12 mouse cellular contexts compared by ENCODE assay signal in genomic region chr7:44999753-45000152, GRCm38 (mm10). TPM values are rescaled to one million over a fixed set of nuclear protein-coding genes. Genes with fewer than 3 reads are reported as not detected.
DNase-seq lines count a peak whose midpoint lies in the region; ATAC-seq lines count a peak whose summit lies in the region.
"Had no signal": no experiment of that assay in that cellular context is flagged by ENCODE, and none has a peak within 500 bp of the region (broad histone marks: within the 10 kb centered on the region; RNA-seq: fewer than 3 reads in every experiment).

No protein-coding gene starts in this region.

- H3K9ac ChIP-seq in limb, embryonic 12.5 days (replicated peaks), result no peak overlapping the region
- no peak overlapping the region for H3K9ac ChIP-seq in neural tube, embryonic 13.5 days
- H3K9ac ChIP-seq: midbrain, embryonic 12.5 days had no signal

- no peak for ATAC-seq in limb, embryonic 12.5 days (ENCODE audit: insufficient number of reproducible peaks, insufficient read depth, low FRiP score, low TSS enrichment, low read depth)
- no peak for ATAC-seq in neural tube, embryonic 13.5 days (ENCODE audit: low read depth)
- ATAC-seq: forebrain, embryonic 14.5 days had no signal

- H3K4me3 ChIP-seq in limb, embryonic 12.5 days (replicated peaks), result peak overlapping the region; percentile 19; the same call in 1 of the 2 replicates
- H3K4me3 ChIP-seq in limb, embryonic 10.5 days, result no peak overlapping the region
- H3K4me3 ChIP-seq in neural tube, embryonic 13.5 days, result no peak overlapping the region
- H3K4me3 ChIP-seq: midbrain, embryonic 12.5 days had no signal

- peak; percentile 40 for DNase-seq in adrenal gland, postnatal 14 days
- DNase-seq in adrenal gland, adult 2 months, result no peak
- DNase-seq in limb, embryonic 10.5 days (ENCODE audit: low spot score), result no peak
- DNase-seq in kidney, postnatal 25 days, result peak; percentile 44 to 67
- DNase-seq in layer of hippocampus, postnatal 14 days (ENCODE audit: low spot score in 2 of 2), result no peak
- no peak for DNase-seq in spleen, postnatal 36 days (ENCODE audit: low spot score in 2 of 2)
- DNase-seq: adrenal gland, postnatal 25 days; cerebellum, adult 9-11 months had no signal

- peak overlapping the region; percentile 94; the same call in 1 of the 2 replicates for H3K4me2 ChIP-seq in limb, embryonic 12.5 days
- peak overlapping the region; percentile 79 for H3K4me2 ChIP-seq in neural tube, embryonic 13.5 days
- H3K4me2 ChIP-seq: midbrain, embryonic 12.5 days had no signal

- H3K36me3 ChIP-seq in limb, embryonic 12.5 days, result peaks cover 72% of the 10 kb centered on the region
- peaks cover 69% of the 10 kb centered on the region for H3K36me3 ChIP-seq in limb, embryonic 10.5 days
- H3K36me3 ChIP-seq in neural tube, embryonic 13.5 days, result peaks cover 50% of the 10 kb centered on the region

- peaks cover 37% of the 10 kb centered on the region for H3K4me1 ChIP-seq in limb, embryonic 12.5 days (replicated peaks)
- H3K4me1 ChIP-seq in limb, embryonic 10.5 days, result peaks cover 44% of the 10 kb centered on the region
- peaks cover 36% of the 10 kb centered on the region for H3K4me1 ChIP-seq in neural tube, embryonic 13.5 days (replicated peaks)

- H3K27ac ChIP-seq in limb, embryonic 12.5 days, result no peak overlapping the region
- H3K27ac ChIP-seq in limb, embryonic 10.5 days, result no peak overlapping the region
- no peak overlapping the region for H3K27ac ChIP-seq in neural tube, embryonic 13.5 days (replicated peaks)

- WGBS in limb, embryonic 12.5 days, result 78% methylated on average over 11 of the region's 11 CpGs
- 83% methylated on average over 11 of the region's 11 CpGs for WGBS in limb, embryonic 10.5 days
- 81% methylated on average over 11 of the region's 11 CpGs for WGBS in neural tube, embryonic 13.5 days

- H3K27me3 ChIP-seq in limb, embryonic 12.5 days, result no peaks in the 10 kb centered on the region
- no peaks in the 10 kb centered on the region for H3K27me3 ChIP-seq in limb, embryonic 10.5 days (ENCODE audit: low read depth, poor library complexity, severe bottlenecking)
- H3K27me3 ChIP-seq in neural tube, embryonic 13.5 days, result no peaks in the 10 kb centered on the region
- H3K27me3 ChIP-seq: midbrain, embryonic 12.5 days had no signal

- H3K9me3 ChIP-seq in limb, embryonic 12.5 days, result no peaks in the 10 kb centered on the region
- no peaks in the 10 kb centered on the region for H3K9me3 ChIP-seq in limb, embryonic 10.5 days (replicated peaks)
- H3K9me3 ChIP-seq in neural tube, embryonic 13.5 days, result no peaks in the 10 kb centered on the region
- H3K9me3 ChIP-seq: midbrain, embryonic 12.5 days had no signal

RNA-seq across cellular contexts. Expression of gene Bcl2l12, which starts 1.2 kb away (rescaled TPM):
- 16.1 and 16.6 TPM in 2 replicates for total RNA-seq in adrenal gland, postnatal 14 days (2021)
- total RNA-seq in adrenal gland, adult 2 months (2021), result 10 to 100 TPM; 20.1 to 20.3 TPM
- 40.4 and 50.3 TPM in 2 replicates for polyA plus RNA-seq in adrenal gland, adult 2 months (2012; rRNA removed)
- polyA plus RNA-seq in limb, embryonic 12.5 days (2016; fragmentation: Nextera tagmentation; extraction: Ambion mirVana), result 87.3 and 96.8 TPM in 2 replicates
- polyA plus RNA-seq in limb, embryonic 10.5 days (2016; fragmentation: Nextera tagmentation; extraction: Ambion mirVana), result 89.7 and 92.2 TPM in 2 replicates
- polyA plus RNA-seq in neural tube, embryonic 13.5 days (2015; fragmentation: Nextera tagmentation; extraction: Ambion mirVana), result 17.3 and 17.4 TPM in 2 replicates
- 1 to 10 TPM; 2.0 to 3.9 TPM for total RNA-seq in layer of hippocampus, postnatal 14 days (2021)

RNA-seq across cellular contexts. Expression of gene Irf3, which starts 2.3 kb away (rescaled TPM):
- 95.1 and 108 TPM in 2 replicates for total RNA-seq in adrenal gland, postnatal 14 days (2021)
- 100 to 1,000 TPM; 105 to 130 TPM for total RNA-seq in adrenal gland, adult 2 months (2021)
- polyA plus RNA-seq in adrenal gland, adult 2 months (2012; rRNA removed), result 93.3 and 98.1 TPM in 2 replicates
- polyA plus RNA-seq in limb, embryonic 12.5 days (2016; fragmentation: Nextera tagmentation; extraction: Ambion mirVana), result 90.9 and 97.2 TPM in 2 replicates
- 74.7 and 75.0 TPM in 2 replicates for polyA plus RNA-seq in limb, embryonic 10.5 days (2016; fragmentation: Nextera tagmentation; extraction: Ambion mirVana)
- polyA plus RNA-seq in neural tube, embryonic 13.5 days (2015; fragmentation: Nextera tagmentation; extraction: Ambion mirVana), result 60.3 and 67.3 TPM in 2 replicates
- total RNA-seq in layer of hippocampus, postnatal 14 days (2021), result 10 to 100 TPM; 33.8 to 46.5 TPM

RNA-seq across cellular contexts. Expression of gene Prmt1, which starts 13.4 kb away (rescaled TPM):
- 224 and 250 TPM in 2 replicates for total RNA-seq in adrenal gland, postnatal 14 days (2021)
- total RNA-seq in adrenal gland, adult 2 months (2021), result 100 to 1,000 TPM; 166 to 234 TPM
- polyA plus RNA-seq in adrenal gland, adult 2 months (2012; rRNA removed), result 101 and 122 TPM in 2 replicates
- 704 and 706 TPM in 2 replicates for polyA plus RNA-seq in limb, embryonic 12.5 days (2016; fragmentation: Nextera tagmentation; extraction: Ambion mirVana)
- polyA plus RNA-seq in limb, embryonic 10.5 days (2016; fragmentation: Nextera tagmentation; extraction: Ambion mirVana), result 979 and 1,027 TPM in 2 replicates
- 612 and 623 TPM in 2 replicates for polyA plus RNA-seq in neural tube, embryonic 13.5 days (2015; fragmentation: Nextera tagmentation; extraction: Ambion mirVana)
- total RNA-seq in layer of hippocampus, postnatal 14 days (2021), result 100 to 1,000 TPM; 163 to 195 TPM

RNA-seq across cellular contexts. Expression of gene Scaf1, which starts 16.4 kb away (rescaled TPM):
- total RNA-seq in adrenal gland, postnatal 14 days (2021), result 76.3 and 77.2 TPM in 2 replicates
- total RNA-seq in adrenal gland, adult 2 months (2021), result 10 to 100 TPM; 72.0 to 83.7 TPM
- polyA plus RNA-seq in adrenal gland, adult 2 months (2012; rRNA removed), result 117 and 121 TPM in 2 replicates
- 42.1 and 46.9 TPM in 2 replicates for polyA plus RNA-seq in limb, embryonic 12.5 days (2016; fragmentation: Nextera tagmentation; extraction: Ambion mirVana)
- 47.8 and 50.6 TPM in 2 replicates for polyA plus RNA-seq in limb, embryonic 10.5 days (2016; fragmentation: Nextera tagmentation; extraction: Ambion mirVana)
- 46.2 and 47.2 TPM in 2 replicates for polyA plus RNA-seq in neural tube, embryonic 13.5 days (2015; fragmentation: Nextera tagmentation; extraction: Ambion mirVana)
- total RNA-seq in layer of hippocampus, postnatal 14 days (2021), result 100 to 1,000 TPM; 153 to 158 TPM

RNA-seq across cellular contexts. Expression of gene Rras, which starts 18.0 kb away (rescaled TPM):
- 60.3 and 63.4 TPM in 2 replicates for total RNA-seq in adrenal gland, postnatal 14 days (2021)
- 100 to 1,000 TPM in 1 of 2 experiments, 10 to 100 TPM in 1; 93.7 to 118 TPM for total RNA-seq in adrenal gland, adult 2 months (2021)
- 161 and 176 TPM in 2 replicates for polyA plus RNA-seq in adrenal gland, adult 2 months (2012; rRNA removed)
- 20.8 and 21.4 TPM in 2 replicates for polyA plus RNA-seq in limb, embryonic 12.5 days (2016; fragmentation: Nextera tagmentation; extraction: Ambion mirVana)
- 15.6 and 18.3 TPM in 2 replicates for polyA plus RNA-seq in limb, embryonic 10.5 days (2016; fragmentation: Nextera tagmentation; extraction: Ambion mirVana)
- 15.0 and 16.5 TPM in 2 replicates for polyA plus RNA-seq in neural tube, embryonic 13.5 days (2015; fragmentation: Nextera tagmentation; extraction: Ambion mirVana)
- total RNA-seq in layer of hippocampus, postnatal 14 days (2021), result 10 to 100 TPM; 12.1 to 16.2 TPM

Comparison
In these comparisons a context has a peak if more than half of its experiments do, and no peak if none do; other contexts are left out.
1. DNase-seq: peak in adrenal gland, postnatal 14 days (single experiment) and kidney, postnatal 25 days (2 of 2); none in adrenal gland, adult 2 months (single experiment), limb, embryonic 10.5 days (single experiment), layer of hippocampus, postnatal 14 days (0 of 2) and spleen, postnatal 36 days (0 of 2).